Mouse (Mus musculus): ENCODE results near the gene Myo16.

GRCm38 (mm10) chr8:10413881-10414280, 260.2 kb downstream of the Myo16 start:
- TF ChIP-seq CTCF (IDR thresholded peaks at IDR 0.05; ENCODE audit: low read depth): no peak
- no peak for TF ChIP-seq EP300 (optimal IDR thresholded peaks at IDR 0.05)

All from stomach, postnatal 0 days (tissue).